Mouse (Mus musculus) CD4-positive naive resting alpha-beta T cell, adult 76 days (primary cell): Measurements from ENCODE around the gene Zfp30. TPM values are rescaled to one million over a fixed set of nuclear protein-coding genes. Genes with fewer than 3 reads are reported as not detected.

Experiments used
- total RNA-seq: library from RNA; stranded (reverse); gene quantifications from one replicate; pipeline ENCODE4 v1.2.4, GENCODE M21; 2023

Zfp30 gene
- total RNA-seq = 0.29 TPM

DNA sequence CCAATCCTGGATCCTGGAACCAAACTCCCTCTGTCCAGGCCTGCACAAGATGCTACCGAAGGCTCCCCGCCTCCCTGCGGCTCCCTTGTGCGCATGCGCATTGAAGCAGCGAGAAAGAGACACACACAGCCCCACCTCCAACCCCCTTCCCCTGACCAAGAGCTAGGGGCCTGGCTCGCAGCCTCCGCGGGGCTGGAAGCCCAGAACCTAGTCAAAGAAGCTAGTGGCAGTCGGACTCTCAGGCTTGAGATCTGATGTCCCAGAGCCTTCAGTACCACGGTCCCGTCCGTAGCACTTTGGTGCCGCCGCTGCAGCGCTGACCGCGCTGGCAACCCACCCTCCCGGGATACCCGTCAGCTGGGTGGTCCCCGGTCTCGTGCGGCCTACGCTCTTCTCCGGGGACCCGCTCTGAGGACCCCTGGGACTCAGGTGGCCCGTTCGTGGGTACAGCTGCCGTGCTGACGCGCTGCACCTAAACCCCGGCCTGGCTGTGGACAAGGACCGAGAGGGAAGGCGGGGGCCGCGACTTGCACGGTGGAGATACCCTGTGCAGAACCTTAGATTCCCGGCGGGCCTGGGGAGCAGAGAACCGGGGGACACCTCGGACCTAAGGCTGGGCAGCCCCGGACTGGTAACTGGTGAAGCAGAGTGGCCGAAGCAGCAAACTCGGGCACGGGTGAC is at the start of gene Zfp30:
Gene Zfp30 (plus strand): TSS at position 128 of the 681 bp plus-strand sequence.

GRCm38 (mm10) chr7:29768090-29768900 is 15.5 kb upstream of the Zfp30 start, which contains the start of gene Zfp84:
Gene Zfp84, plus strand, starts transcription at chr7:29768552.

GRCm38 (mm10) chr7:29815910-29816429 is 32.2 kb downstream of the Zfp30 start, which contains the start of gene Zfp790:
Gene Zfp790, plus strand, starts transcription at chr7:29816114.

Other genes starting within 250 kb of the Zfp30 start
- gene Catsperg2, start 57.0 kb upstream of the Zfp30 start, total RNA-seq = not detected
- 15.4 TPM for gene Zfp84, start 15.4 kb upstream of the Zfp30 start, total RNA-seq
- gene Zfp790, start 32.1 kb downstream of the Zfp30 start, total RNA-seq = 7.6 TPM
- gene Zfp940, start 69.7 kb downstream of the Zfp30 start, total RNA-seq = 8.1 TPM
- 22.0 TPM for gene Zfp420, start 76.0 kb downstream of the Zfp30 start, total RNA-seq
- gene Zfp27, start 122.6 kb downstream of the Zfp30 start, total RNA-seq = 6.3 TPM
- 1.6 TPM for gene Zfp383, start 124.2 kb downstream of the Zfp30 start, total RNA-seq
- gene Zfp74, start 170.1 kb downstream of the Zfp30 start, total RNA-seq = 8.1 TPM
- gene Zfp568, start 200.0 kb downstream of the Zfp30 start, total RNA-seq = 12.8 TPM